In genomic region chr1:175603390-175603789, GRCm38 (mm10) we compare ENCODE assay signal across 10 mouse cellular contexts. TPM values are rescaled to one million over a fixed set of nuclear protein-coding genes. Genes with fewer than 3 reads are reported as not detected.
DNase-seq lines count a peak whose midpoint lies in the region; ATAC-seq and TF ChIP-seq lines count a peak whose summit lies in the region.
"Had no signal": no experiment of that assay in that cellular context is flagged by ENCODE, and none has a peak within 500 bp of the region (broad histone marks: within the 10 kb centered on the region; RNA-seq: fewer than 3 reads in every experiment).

No protein-coding gene starts in this region.

- no peak for ATAC-seq in liver, embryonic 12.5 days
- ATAC-seq in neural tube, embryonic 11.5 days (ENCODE audit: insufficient read depth, low FRiP score, low TSS enrichment): no peak
- no peak for ATAC-seq in megakaryocyte-erythroid progenitor cell, adult 5-6 weeks (replicated peaks; ENCODE audit: low FRiP score, low TSS enrichment, poor library complexity, severe bottlenecking)

- no peak for TF ChIP-seq POLR2A in liver, adult 2 months (IDR thresholded peaks at IDR 0.05; ENCODE audit: extremely low read depth, insufficient read depth, low read length)

- H3K4me1 ChIP-seq in liver, adult 2 months (ENCODE audit: control insufficient read depth, insufficient read depth, low read length): peaks cover 19% of the 10 kb centered on the region
- no peaks in the 10 kb centered on the region for H3K4me1 ChIP-seq in liver, embryonic 12.5 days
- H3K4me1 ChIP-seq in neural tube, embryonic 11.5 days (ENCODE audit: control insufficient read depth, insufficient read depth, low read length): no peaks in the 10 kb centered on the region

- H3K79me2 ChIP-seq in liver, adult 2 months (ENCODE audit: control insufficient read depth, insufficient read depth, low read length): no peaks in the 10 kb centered on the region

- peak; percentile 36 for TF ChIP-seq CTCF in liver, adult 2 months (IDR thresholded peaks at IDR 0.05; ENCODE audit: low read depth, low read length)

- H3K9ac ChIP-seq in liver, adult 2 months (ENCODE audit: low read depth, low read length): no peak overlapping the region
- no peak overlapping the region for H3K9ac ChIP-seq in liver, embryonic 12.5 days
- no peak overlapping the region for H3K9ac ChIP-seq in neural tube, embryonic 11.5 days (ENCODE audit: low read length)

- peak; percentile 27 for DNase-seq in cerebellum, adult 8-10 months
- DNase-seq in cerebellum, adult 9-11 months: no peak
- peak; percentile 34 for DNase-seq in liver, adult 2 months (ENCODE audit: extremely low read depth, low read depth, low spot score)
- peak; percentile 32 for DNase-seq in embryo, embryonic 10.5 days (ENCODE audit: low spot score)
- DNase-seq in neural tube, embryonic 11.5 days (ENCODE audit: low spot score): peak; percentile 21
- DNase-seq in layer of hippocampus, adult 18-20 months (ENCODE audit: low spot score in 2 of 2): no peak
- DNase-seq: adrenal gland, postnatal 25 days had no signal

- WGBS in liver, adult 2 months: 72% methylated on average over 6 of the region's 6 CpGs
- WGBS in liver, embryonic 12.5 days (ENCODE audit: insufficient replicate concordance): 77% methylated on average over 6 of the region's 6 CpGs
- 77% methylated on average over 6 of the region's 6 CpGs for WGBS in neural tube, embryonic 11.5 days

- no peak overlapping the region for H3K27ac ChIP-seq in liver, adult 2 months (replicated peaks; ENCODE audit: insufficient read depth, low read depth, low read length)
- H3K27ac ChIP-seq in liver, embryonic 12.5 days: no peak overlapping the region
- H3K27ac ChIP-seq in neural tube, embryonic 11.5 days (ENCODE audit: low read depth, low read length): no peak overlapping the region

- no peaks in the 10 kb centered on the region for H3K27me3 ChIP-seq in liver, adult 2 months (ENCODE audit: control insufficient read depth, insufficient read depth, low read length)
- H3K27me3 ChIP-seq in liver, embryonic 12.5 days (replicated peaks): no peaks in the 10 kb centered on the region
- H3K27me3 ChIP-seq in neural tube, embryonic 11.5 days (ENCODE audit: control insufficient read depth, insufficient read depth, low read length): no peaks in the 10 kb centered on the region

- no peak overlapping the region for H3K4me3 ChIP-seq in liver, adult 2 months (ENCODE audit: insufficient read depth, low read depth, low read length)
- no peak overlapping the region for H3K4me3 ChIP-seq in liver, embryonic 12.5 days
- no peak overlapping the region for H3K4me3 ChIP-seq in neural tube, embryonic 11.5 days (ENCODE audit: low read depth, low read length)

- peaks cover 53% of the 10 kb centered on the region for H3K36me3 ChIP-seq in liver, adult 2 months (ENCODE audit: control insufficient read depth, insufficient read depth, low read length)
- H3K36me3 ChIP-seq in liver, embryonic 12.5 days: peaks cover 73% of the 10 kb centered on the region
- H3K36me3 ChIP-seq in neural tube, embryonic 11.5 days (ENCODE audit: control insufficient read depth, insufficient read depth, low read length): peaks cover 8% of the 10 kb centered on the region

- no peaks in the 10 kb centered on the region for H3K9me3 ChIP-seq in liver, embryonic 12.5 days (replicated peaks)
- no peaks in the 10 kb centered on the region for H3K9me3 ChIP-seq in neural tube, embryonic 11.5 days (ENCODE audit: control insufficient read depth, low read length)

- no peak overlapping the region for H3K4me2 ChIP-seq in liver, embryonic 12.5 days
- H3K4me2 ChIP-seq in neural tube, embryonic 11.5 days (ENCODE audit: low read depth): no peak overlapping the region

RNA-seq across cellular contexts. Expression of gene Kmo, which starts 16.8 kb away (rescaled TPM):
- total RNA-seq in liver, adult 2 months (2014; rRNA removed): 210 and 319 TPM in 2 replicates
- 64.7 and 69.1 TPM in 2 replicates for polyA plus RNA-seq in liver, adult 2 months (2012; rRNA removed)
- 2.9 and 3.2 TPM in 2 replicates for polyA plus RNA-seq in liver, embryonic 12.5 days (2016; fragmentation: Nextera tagmentation; extraction: Ambion mirVana)
- polyA plus RNA-seq in neural tube, embryonic 11.5 days (2014; fragmentation: Nextera tagmentation; extraction: Ambion mirVana): 0.09 TPM in 1 of 2 replicates, not detected in the other
- total RNA-seq in megakaryocyte-erythroid progenitor cell, adult 5-6 weeks (2014; fragmentation: Nextera tagmentation): 0.87 and 1.8 TPM in 2 replicates
- 0.27 and 0.38 TPM in 2 replicates for total RNA-seq in megakaryocyte-erythroid progenitor cell, adult 5-6 weeks (2017)
- not detected for total RNA-seq in layer of hippocampus, adult 18-20 months (2021)
- total RNA-seq: left cerebral cortex, postnatal 25 days had no signal

RNA-seq across cellular contexts. Expression of gene Fh1, which starts 22.0 kb away (rescaled TPM):
- 162 and 208 TPM in 2 replicates for total RNA-seq in liver, adult 2 months (2014; rRNA removed)
- polyA plus RNA-seq in liver, adult 2 months (2012; rRNA removed): 58.5 and 67.7 TPM in 2 replicates
- polyA plus RNA-seq in liver, embryonic 12.5 days (2016; fragmentation: Nextera tagmentation; extraction: Ambion mirVana): 80.2 and 87.8 TPM in 2 replicates
- polyA plus RNA-seq in neural tube, embryonic 11.5 days (2014; fragmentation: Nextera tagmentation; extraction: Ambion mirVana): 113 and 115 TPM in 2 replicates
- total RNA-seq in megakaryocyte-erythroid progenitor cell, adult 5-6 weeks (2014; fragmentation: Nextera tagmentation): 99.2 and 129 TPM in 2 replicates
- 87.3 and 93.2 TPM in 2 replicates for total RNA-seq in megakaryocyte-erythroid progenitor cell, adult 5-6 weeks (2017)
- 10 to 100 TPM; 78.0 to 79.3 TPM for total RNA-seq in layer of hippocampus, adult 18-20 months (2021)

Comparison
In these comparisons a context has a peak if more than half of its experiments do, and no peak if none do; other contexts are left out.
1. DNase-seq: peak in cerebellum, adult 8-10 months (single experiment), liver, adult 2 months (single experiment), embryo, embryonic 10.5 days (single experiment) and neural tube, embryonic 11.5 days (single experiment); none in cerebellum, adult 9-11 months (single experiment) and layer of hippocampus, adult 18-20 months (0 of 2).
2. RNA of gene Kmo, which starts 16.8 kb away (total RNA-seq): 210 to 319 TPM in liver, adult 2 months; 0.27 to 1.8 TPM in megakaryocyte-erythroid progenitor cell, adult 5-6 weeks and not detected in layer of hippocampus, adult 18-20 months; every median in the first group is over 10 times any median in the second.